Mouse (Mus musculus): ENCODE results near the gene Chd1. TPM values are rescaled to one million over a fixed set of nuclear protein-coding genes. Genes with fewer than 3 reads are reported as not detected.
"Not testable (repeated sequence)": the region's sequence is repeated elsewhere in the genome, so short reads cannot be mapped to it uniquely, and the experiment has no call there.

Chd1 gene
- polyA plus RNA-seq, 1 experiment = 33.6 TPM

- Histone ChIP-seq H3K4me3 (ENCODE audit: insufficient read depth, low read length) (no peak overlapping the region), H3K27ac (ENCODE audit: insufficient read depth, low read depth, low read length) (no peak overlapping the region), H3K4me1 (ENCODE audit: control insufficient read depth, insufficient read depth, low read length) (peaks cover 22% of the 10 kb centered on the region)
- TF ChIP-seq POLR2A (IDR thresholded peaks at IDR 0.05; ENCODE audit: borderline replicate concordance, low read depth, low read length) = no peak
- no peak for TF ChIP-seq CTCF (IDR thresholded peaks at IDR 0.05; ENCODE audit: low read depth, low read length)
Observed at GRCm38 (mm10) chr17:15698956-15699355, 5.8 kb upstream of the Chd1 start.

GRCm38 (mm10) chr17:15701505-15701904 lies 3.3 kb upstream of the Chd1 start:
- TF ChIP-seq CTCF (IDR thresholded peaks at IDR 0.05; ENCODE audit: low read depth, low read length) (no peak), POLR2A (IDR thresholded peaks at IDR 0.05; ENCODE audit: borderline replicate concordance, low read depth, low read length) (no peak)
- Histone ChIP-seq H3K4me1 (ENCODE audit: control insufficient read depth, insufficient read depth, low read length) (peaks cover 7% of the 10 kb centered on the region), H3K27ac (ENCODE audit: insufficient read depth, low read depth, low read length) (no peak overlapping the region), H3K4me3 (ENCODE audit: insufficient read depth, low read length) (no peak overlapping the region)

DNA sequence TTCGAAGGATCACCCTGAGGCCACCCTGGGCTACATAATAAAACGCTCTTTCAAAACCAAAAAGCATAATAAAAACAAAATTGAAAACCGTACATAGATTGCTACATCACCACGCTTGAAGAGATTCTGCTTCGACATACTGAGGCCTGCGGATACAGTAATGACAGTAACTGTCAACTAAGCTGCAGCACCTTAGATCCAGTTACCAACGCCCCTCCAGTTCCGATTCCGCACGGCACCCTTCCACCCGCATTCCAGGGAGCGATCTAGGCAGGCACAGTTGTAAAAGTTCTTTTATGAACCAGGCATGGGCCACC lies 651 bp upstream of the Chd1 start:
- TF ChIP-seq CTCF (IDR thresholded peaks at IDR 0.05; ENCODE audit: low read depth, low read length) (no peak), POLR2A (IDR thresholded peaks at IDR 0.05; ENCODE audit: borderline replicate concordance, low read depth, low read length) (no peak)
- Histone ChIP-seq H3K27ac (ENCODE audit: insufficient read depth, low read depth, low read length) (peak overlapping the region; percentile 94), H3K4me1 (ENCODE audit: control insufficient read depth, insufficient read depth, low read length) (peaks cover 8% of the 10 kb centered on the region)

DNA sequence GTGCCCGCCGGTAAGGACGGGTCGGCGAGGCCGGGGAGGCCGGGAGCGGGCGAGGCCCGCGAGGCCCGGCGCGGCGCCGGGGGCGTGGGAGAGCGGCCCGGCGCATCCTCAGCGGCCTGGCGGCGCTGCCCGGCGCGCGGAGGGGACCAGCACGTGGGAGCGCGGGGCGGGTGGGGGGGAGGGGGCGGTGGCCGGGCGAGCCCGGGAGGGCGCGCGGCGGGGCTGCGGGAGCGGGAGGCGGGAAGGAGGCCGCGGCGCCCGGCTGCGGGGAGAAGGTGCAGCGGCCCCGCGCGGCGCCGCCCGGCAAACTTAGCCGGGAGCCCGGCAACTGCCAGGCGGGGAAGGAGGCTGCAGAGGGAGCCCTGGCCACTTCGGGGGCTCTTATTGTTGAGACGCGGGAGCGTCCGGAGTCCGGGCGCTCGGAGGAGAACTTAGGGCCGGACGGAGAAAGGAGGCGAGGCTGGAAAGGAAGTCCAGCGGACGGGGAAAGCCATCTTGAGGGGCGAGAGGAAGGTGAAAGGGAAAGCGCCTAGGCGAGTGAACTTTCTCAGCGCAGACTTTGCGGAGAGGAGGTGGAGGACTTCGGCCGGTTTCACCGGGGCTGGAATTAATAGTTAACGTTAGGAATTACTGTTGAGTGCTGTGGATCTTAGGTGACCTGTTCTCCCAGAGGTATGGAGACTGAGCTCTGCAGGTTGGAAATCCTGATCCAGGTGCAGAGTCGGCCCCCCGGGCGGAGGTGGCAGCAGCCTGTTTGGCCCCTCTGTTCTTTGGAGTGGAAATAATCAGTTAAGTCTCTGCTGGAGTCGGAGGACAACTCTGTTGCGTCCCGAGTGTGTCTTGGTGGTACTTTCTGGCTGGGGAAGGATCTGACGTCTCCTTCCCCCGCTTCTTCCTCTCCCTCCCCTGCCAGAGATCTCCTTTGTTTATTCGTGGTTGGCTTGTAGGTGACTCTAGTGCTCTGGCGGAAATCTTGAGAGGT lies 827 bp downstream of the Chd1 start:
- H3K27ac ChIP-seq (ENCODE audit: insufficient read depth, low read depth, low read length) = peak overlapping the region; percentile 73
- no peak for TF ChIP-seq CTCF (IDR thresholded peaks at IDR 0.05; ENCODE audit: low read depth, low read length)
- H3K4me3 ChIP-seq (ENCODE audit: insufficient read depth, low read length) = peak overlapping the region; percentile 92
- H3K4me1 ChIP-seq (ENCODE audit: control insufficient read depth, insufficient read depth, low read length) = peaks cover 14% of the 10 kb centered on the region

More for the DNA sequence above, 651 bp upstream of the Chd1 start:
- peak overlapping the region; percentile 81 for H3K4me3 ChIP-seq (ENCODE audit: insufficient read depth, low read length)

DNA sequence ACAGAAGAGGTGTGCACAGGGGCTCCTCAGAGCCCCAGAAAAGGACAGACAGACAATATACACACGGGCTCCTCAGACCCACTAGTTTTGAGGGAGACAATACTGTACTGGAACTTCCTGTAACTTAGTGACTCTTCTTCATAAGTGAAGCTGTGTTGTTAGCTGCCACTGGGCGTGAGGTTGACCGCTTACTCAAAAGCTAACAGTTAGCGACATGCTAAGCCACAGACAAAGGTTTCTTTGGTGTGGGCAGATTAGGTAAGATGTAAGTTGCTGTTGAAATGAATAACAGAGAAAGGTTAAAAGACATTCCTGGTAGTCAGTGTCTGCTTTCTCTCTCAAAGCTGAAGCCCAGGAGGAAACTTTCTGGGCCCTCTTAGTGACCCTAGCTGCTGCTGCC lies 9.7 kb downstream of the Chd1 start:
- Histone ChIP-seq H3K27ac (ENCODE audit: insufficient read depth, low read depth, low read length) (no peak overlapping the region), H3K4me1 (ENCODE audit: control insufficient read depth, insufficient read depth, low read length) (peaks cover 24% of the 10 kb centered on the region)
- TF ChIP-seq POLR2A (IDR thresholded peaks at IDR 0.05; ENCODE audit: borderline replicate concordance, low read depth, low read length) (no peak), CTCF (IDR thresholded peaks at IDR 0.05; ENCODE audit: low read depth, low read length) (no peak)

DNA sequence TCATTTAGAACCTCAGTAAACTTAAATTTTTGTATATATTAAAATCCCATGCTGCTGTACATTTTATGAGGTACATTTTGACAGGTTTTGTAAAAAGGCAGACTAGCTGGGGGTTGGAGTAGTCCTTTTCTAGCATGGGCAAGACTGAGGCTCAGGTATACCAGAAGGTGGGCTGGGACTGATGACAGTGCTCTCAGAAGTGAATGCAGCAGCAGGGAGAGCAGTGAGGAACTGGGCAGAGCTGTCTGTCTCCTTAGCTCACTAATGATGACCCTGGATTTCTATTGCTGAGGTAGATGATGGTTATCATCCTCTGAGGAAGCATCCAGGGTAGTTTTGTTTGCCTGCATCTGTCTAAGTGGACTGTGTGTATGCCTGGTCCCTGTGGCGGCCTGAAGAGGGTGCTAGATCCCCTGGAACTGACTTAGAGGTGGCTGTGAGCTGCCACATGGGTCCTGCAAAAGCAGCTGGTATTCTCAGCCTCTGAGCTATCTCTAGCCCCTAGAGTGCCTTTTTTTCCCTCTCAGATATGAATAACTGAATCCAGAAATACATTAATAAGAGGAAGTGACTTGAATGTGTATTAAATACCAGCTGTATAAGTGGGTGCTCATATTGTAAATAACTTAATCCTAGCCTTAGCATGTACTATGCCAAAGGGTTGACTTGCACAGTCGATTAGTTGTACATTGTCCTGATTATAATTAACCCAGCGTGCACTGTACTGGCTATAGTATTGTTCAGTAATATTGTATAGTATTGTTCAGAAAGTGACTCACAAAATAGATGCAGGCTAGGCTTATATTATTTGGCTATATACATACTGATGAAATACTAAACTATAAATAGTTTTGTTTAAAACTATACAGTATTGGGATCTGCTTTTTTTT lies 10.5 kb downstream of the Chd1 start:
- TF ChIP-seq POLR2A (IDR thresholded peaks at IDR 0.05; ENCODE audit: borderline replicate concordance, low read depth, low read length) (no peak), CTCF (IDR thresholded peaks at IDR 0.05; ENCODE audit: low read depth, low read length) (peak; percentile 67)
- Histone ChIP-seq H3K27ac (ENCODE audit: insufficient read depth, low read depth, low read length) (no peak overlapping the region), H3K4me1 (ENCODE audit: control insufficient read depth, insufficient read depth, low read length) (peaks cover 23% of the 10 kb centered on the region), H3K4me3 (ENCODE audit: insufficient read depth, low read length) (no peak overlapping the region)

More for the DNA sequence above, 9.7 kb downstream of the Chd1 start:
- no peak overlapping the region for H3K4me3 ChIP-seq (ENCODE audit: insufficient read depth, low read length)

DNA sequence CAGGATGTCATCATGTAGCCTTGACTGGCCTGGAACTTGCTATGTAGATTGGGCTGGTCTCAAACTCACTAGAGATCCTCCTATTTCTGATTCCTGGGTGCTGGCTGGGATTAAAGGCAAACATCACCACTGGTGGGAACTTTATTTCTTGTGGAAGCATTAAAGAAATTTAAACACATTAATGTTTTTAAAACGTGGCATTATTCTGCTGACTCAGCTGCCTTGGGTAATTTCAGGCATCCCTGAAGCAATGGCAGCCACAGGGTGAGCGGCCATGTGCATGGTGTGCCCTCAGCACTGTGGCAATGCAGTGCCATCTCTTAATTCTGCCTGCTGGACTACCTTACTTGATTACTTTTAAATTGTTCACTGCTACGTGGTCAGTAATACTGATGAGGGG lies 11.2 kb downstream of the Chd1 start:
- Histone ChIP-seq H3K4me1 (ENCODE audit: control insufficient read depth, insufficient read depth, low read length) (peaks cover 22% of the 10 kb centered on the region), H3K4me3 (ENCODE audit: insufficient read depth, low read length) (no peak overlapping the region), H3K27ac (ENCODE audit: insufficient read depth, low read depth, low read length) (no peak overlapping the region)
- TF ChIP-seq POLR2A (IDR thresholded peaks at IDR 0.05; ENCODE audit: borderline replicate concordance, low read depth, low read length) (no peak), CTCF (IDR thresholded peaks at IDR 0.05; ENCODE audit: low read depth, low read length) (no peak)

DNA sequence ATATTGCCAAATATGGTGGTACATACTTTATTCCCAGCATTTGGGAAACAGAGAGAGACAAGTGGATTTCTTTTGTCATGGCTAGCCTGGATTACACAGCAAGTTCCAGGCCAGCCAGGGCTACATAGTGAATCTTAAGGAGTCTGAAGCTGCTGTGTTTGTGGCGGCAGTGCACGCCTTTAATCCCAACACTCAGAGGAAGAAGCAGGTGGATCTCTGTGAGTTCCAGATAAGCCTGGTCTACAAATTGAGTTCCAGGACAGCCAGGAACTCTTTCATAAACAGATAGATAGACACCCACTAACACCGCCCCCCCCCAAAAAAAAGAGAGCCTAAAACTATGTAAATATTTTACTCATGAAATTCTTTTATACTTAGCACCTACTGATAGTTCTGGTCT lies 16.1 kb downstream of the Chd1 start:
- no peak for TF ChIP-seq POLR2A (IDR thresholded peaks at IDR 0.05; ENCODE audit: borderline replicate concordance, low read depth, low read length)
- no peak for TF ChIP-seq CTCF (IDR thresholded peaks at IDR 0.05; ENCODE audit: low read depth, low read length)
- H3K4me1 ChIP-seq (ENCODE audit: control insufficient read depth, insufficient read depth, low read length) = peaks cover 18% of the 10 kb centered on the region
- H3K27ac ChIP-seq (ENCODE audit: insufficient read depth, low read depth, low read length) = no peak overlapping the region
- no peak overlapping the region for H3K4me3 ChIP-seq (ENCODE audit: insufficient read depth, low read length)

GRCm38 (mm10) chr17:15723291-15723690 lies 18.5 kb downstream of the Chd1 start:
- Histone ChIP-seq H3K4me1 (ENCODE audit: control insufficient read depth, insufficient read depth, low read length) (peaks cover 14% of the 10 kb centered on the region), H3K4me3 (ENCODE audit: insufficient read depth, low read length) (no peak overlapping the region), H3K27ac (ENCODE audit: insufficient read depth, low read depth, low read length) (no peak overlapping the region)
- TF ChIP-seq POLR2A (IDR thresholded peaks at IDR 0.05; ENCODE audit: borderline replicate concordance, low read depth, low read length) (no peak), CTCF (IDR thresholded peaks at IDR 0.05; ENCODE audit: low read depth, low read length) (no peak)

DNA sequence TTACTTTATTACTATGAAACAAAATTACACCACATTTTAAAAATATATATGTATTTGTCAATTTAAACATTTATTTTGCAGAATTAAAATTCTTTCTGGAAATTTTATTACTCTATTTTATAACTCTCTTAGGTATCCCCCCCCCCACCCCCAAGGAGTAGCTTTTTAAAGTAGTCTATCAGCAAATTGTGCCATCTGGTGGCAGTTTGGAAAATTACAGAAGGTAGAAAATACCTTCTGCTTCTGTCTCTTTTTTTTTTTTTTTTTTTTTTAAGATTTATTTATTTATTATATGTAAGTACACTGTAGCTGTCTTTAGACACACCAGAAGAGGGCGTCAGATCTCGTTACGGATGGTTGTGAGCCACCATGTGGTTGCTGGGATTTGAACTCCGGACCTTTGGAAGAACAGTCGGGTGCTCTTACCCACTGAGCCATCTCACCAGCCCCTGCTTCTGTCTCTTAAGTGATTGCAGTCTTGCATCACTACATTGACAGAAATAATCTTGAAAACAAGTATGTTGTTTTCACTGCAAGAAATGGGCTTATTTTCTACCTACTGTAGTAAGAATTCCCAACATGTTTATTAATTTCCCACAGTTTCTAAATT lies 19.2 kb downstream of the Chd1 start:
- not testable (repeated sequence) for H3K27ac ChIP-seq (ENCODE audit: insufficient read depth, low read depth, low read length); H3K4me3 ChIP-seq (ENCODE audit: insufficient read depth, low read length); H3K4me1 ChIP-seq (ENCODE audit: control insufficient read depth, insufficient read depth, low read length)
